Mouse (Mus musculus) left cerebral cortex, adult 2 months (tissue): ENCODE measurements around the gene Lcat. TPM values are rescaled to one million over a fixed set of nuclear protein-coding genes. Genes with fewer than 3 reads are reported as not detected.

Source experiments
- DNase-seq, 2 experiments: peaks; one replicate each; pipeline ENCODE4 v3.0.0; 2021 to 2022; ENCODE audit warnings: low spot score in 2 of 2, mixed read lengths in 1 of 2; ENCODE audit errors: extremely low spot score in 1 of 2
- H3K27ac ChIP-seq: fragments of 200-600 bp; 2 replicates; pipeline ENCODE4 v1.8.1; 2022
- H3K4me3 ChIP-seq: fragments of 200-600 bp; 2 replicates; pipeline ENCODE4 v1.8.1; 2022
- CTCF ChIP-seq: fragments of 200-600 bp; IDR thresholded peaks from 2 replicates; pipeline ENCODE4 v1.8.1; 2022; ENCODE audit warnings: antibody characterized with exemption, mild to moderate bottlenecking, moderate library complexity
- intact Hi-C: fragments of 180-260 bp; cut with DNase I; formaldehyde crosslinking; loops from one replicate; pipeline ENCODE4 v1.15.1; 2025
- microRNA-seq, 2 experiments: library from miRNA; unstranded; fragments of <30 nt; microRNA quantifications; one replicate each; pipeline ENCODE4 v1.2.0; 2021
- total RNA-seq, 2 experiments: library from RNA; stranded (reverse); gene quantifications; 2 replicates each; pipeline ENCODE4 v1.2.3; 2021

The Lcat gene
- total RNA-seq, 2 experiments from 2014 or later, result 25.3 to 25.8 TPM

DNA sequence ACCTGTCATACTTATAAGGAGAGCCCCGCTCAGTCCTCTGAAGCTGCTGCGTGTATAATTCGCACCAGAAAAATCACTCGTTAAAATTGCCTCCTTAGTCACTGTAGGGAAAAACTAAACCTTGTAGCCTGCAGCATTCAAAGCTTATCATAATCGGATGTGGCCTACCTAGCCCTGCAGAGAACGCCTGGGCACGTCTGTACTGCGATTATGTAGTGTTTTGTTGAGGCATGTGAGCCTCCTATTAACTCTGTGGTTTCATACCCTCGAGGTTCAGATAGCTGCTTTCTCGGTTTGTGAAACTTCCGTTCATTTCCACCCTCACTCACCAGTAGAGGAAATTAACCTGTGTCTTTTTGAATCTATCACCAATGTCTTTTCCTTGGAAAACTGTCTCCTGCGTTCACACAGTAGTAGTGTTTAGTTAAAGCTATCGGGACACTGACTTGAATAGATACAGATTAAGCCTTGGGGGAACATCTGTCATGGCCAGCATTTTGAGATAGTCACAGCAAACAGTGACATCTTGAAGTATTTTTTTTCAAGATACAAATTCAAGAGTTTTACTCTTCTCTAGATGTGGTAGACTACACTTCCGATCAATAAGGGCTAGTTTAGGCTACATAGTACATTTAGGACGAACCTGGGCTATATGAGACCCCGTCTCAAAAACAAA is 42.1 kb downstream of the Lcat start:
- intact Hi-C loops, result loop anchor here (2.0 kb wide), 1 partner anchor 110 kb away; the partner anchor contains the start of gene Ddx28
- no peak for TF ChIP-seq CTCF
- peak overlapping the region; percentile 98 for H3K4me3 ChIP-seq
- H3K27ac ChIP-seq, result peak overlapping the region; percentile 97
- no peak for DNase-seq

DNA sequence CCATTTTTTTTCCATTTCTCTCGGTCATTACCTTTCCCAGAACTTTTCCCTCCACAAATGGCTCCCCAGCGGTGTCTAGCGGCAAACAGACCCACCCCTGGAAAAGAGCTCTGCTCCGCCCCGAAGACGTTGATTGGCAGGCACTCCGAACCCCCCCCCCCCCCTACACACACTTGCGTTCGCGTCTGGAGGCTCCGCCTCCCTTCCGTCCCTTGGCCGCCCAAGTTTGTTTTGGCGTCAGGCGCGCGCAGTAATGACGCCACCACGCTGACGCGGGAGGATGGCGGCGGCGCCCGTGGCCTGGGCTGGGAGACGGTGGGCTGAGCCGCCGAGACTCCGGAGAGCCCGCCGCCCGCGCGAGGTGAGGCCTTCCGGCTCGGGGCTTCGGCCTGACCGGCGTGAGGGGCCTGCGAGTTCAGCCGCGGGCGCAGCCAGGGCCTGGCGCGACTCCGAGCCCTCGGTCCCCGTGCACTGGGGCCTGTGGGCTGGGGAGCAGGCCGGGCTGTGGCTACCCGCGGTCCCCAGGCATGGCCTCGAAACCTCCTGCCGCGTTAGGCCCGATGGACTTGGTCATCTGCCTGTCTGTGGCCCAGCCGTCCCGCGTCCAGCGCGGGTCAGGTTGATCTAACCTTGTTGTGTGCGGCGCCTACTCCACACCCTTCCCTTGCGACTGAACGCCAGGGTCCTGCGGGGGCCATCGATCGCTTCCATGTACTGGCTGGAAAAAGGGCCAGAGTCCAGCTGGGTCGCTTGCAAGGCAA is 42.8 kb downstream of the Lcat start, which contains the start of gene Pskh1:
Pskh1 (plus strand) TSS at position 262 of the 761 bp plus-strand sequence.
- no peak for TF ChIP-seq CTCF
- peak; percentile 92 to 96 for DNase-seq
- intact Hi-C loops, result loop anchor here (2.0 kb wide), 1 partner anchor 110 kb away; the partner anchor contains the start of gene Ddx28
- Histone ChIP-seq H3K27ac (peak within 1 kb of the TSS; percentile 97), H3K4me3 (peak within 1 kb of the TSS; percentile 98)

- H3K4me3 ChIP-seq, result no peak overlapping the region
- intact Hi-C loops, result no loop called here
- no peak for TF ChIP-seq CTCF
- H3K27ac ChIP-seq, result no peak overlapping the region
- DNase-seq, result no peak
These were observed 45.2 kb downstream of the Lcat start for GRCm38 (mm10) chr8:105897801-105898480.

- no peak; the same call in 1 of the 2 replicates for TF ChIP-seq CTCF
- peak within 1 kb of the TSS; percentile 47 for H3K27ac ChIP-seq
- peak; percentile 70 to 84 for DNase-seq
- peak within 1 kb of the TSS; percentile 22; the same call in 1 of the 2 replicates for H3K4me3 ChIP-seq
- intact Hi-C loops, result loop anchor here (2.0 kb wide), 1 partner anchor 37 kb away; no protein-coding TSS in a partner anchor
These were observed 49.8 kb downstream of the Lcat start, which contains the start of gene Nrn1l for GRCm38 (mm10) chr8:105893339-105893738. TSS of gene Nrn1l (plus strand) at chr8:105893567.

- intact Hi-C loops, result loop anchor here (2.0 kb wide), 1 partner anchor 38 kb away; no protein-coding TSS in a partner anchor
- H3K27ac ChIP-seq, result no peak overlapping the region
- TF ChIP-seq CTCF, result peak; percentile 68
- no peak overlapping the region for H3K4me3 ChIP-seq
- DNase-seq, result peak in 1 of 2 experiments; percentile 46
These were observed 50.8 kb downstream of the Lcat start for GRCm38 (mm10) chr8:105892432-105892831.

DNA sequence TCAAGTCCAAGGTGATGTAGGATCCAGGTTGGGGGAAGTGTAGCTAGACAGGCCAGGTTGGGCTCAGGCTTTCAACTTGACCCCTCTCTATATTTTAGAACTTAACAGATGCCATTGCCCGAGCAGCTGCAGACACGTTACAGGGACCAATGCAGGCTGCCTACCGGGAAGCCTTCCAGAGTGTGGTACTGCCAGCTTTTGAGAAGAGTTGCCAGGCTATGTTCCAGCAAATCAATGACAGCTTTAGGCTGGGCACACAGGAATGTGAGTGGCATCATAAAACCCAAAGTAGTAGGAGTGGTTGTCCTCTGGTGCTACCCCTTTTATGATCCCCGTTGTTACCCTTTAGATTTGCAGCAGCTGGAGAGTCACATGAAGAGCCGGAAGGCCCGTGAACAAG is 52.3 kb downstream of the Lcat start:
- intact Hi-C loops, result no loop called here
- Histone ChIP-seq H3K4me3 (no peak overlapping the region), H3K27ac (peak overlapping the region; percentile 47; the same call in 1 of the 2 replicates)
- no peak for TF ChIP-seq CTCF
- DNase-seq, result peak in 1 of 2 experiments; percentile 38

- intact Hi-C loops, result no loop called here
- TF ChIP-seq CTCF, result no peak
These were observed 53.3 kb downstream of the Lcat start for GRCm38 (mm10) chr8:105889756-105890465.

More at GRCm38 (mm10) chr8:105889756-105890465, 53.3 kb downstream of the Lcat start:
- Histone ChIP-seq H3K27ac (peak overlapping the region; percentile 33; the same call in 1 of the 2 replicates), H3K4me3 (no peak overlapping the region)
- no peak for DNase-seq

Small RNA genes within 50 kb of the gene (microRNA-seq; reads per million reads assigned to microRNA genes)
- gene Mir7074, result 0.72 to 0.73 reads per million in 2 experiments

Other genes with a start within 250 kb of the Lcat start
- 10 to 100 TPM; 51.7 to 56.6 TPM for gene Acd, start 242.3 kb downstream of the Lcat start, total RNA-seq
- gene Pard6a, start 242.2 kb downstream of the Lcat start, total RNA-seq, result 10 to 100 TPM; 43.0 to 47.2 TPM
- under 1 TPM in 1 of 2 experiments, not detected in 1; 0.29 TPM for gene 4933405L10Rik, start 235.7 kb downstream of the Lcat start, total RNA-seq
- 10 to 100 TPM in 1 of 2 experiments, 1 to 10 TPM in 1; 9.6 to 10.6 TPM for gene Enkd1, start 235.2 kb downstream of the Lcat start, total RNA-seq
- 10 to 100 TPM; 21.0 to 26.0 TPM for gene Gfod2, start 184.7 kb downstream of the Lcat start, total RNA-seq
- 10 to 100 TPM; 23.7 to 25.2 TPM for gene Ranbp10, start 116.0 kb downstream of the Lcat start, total RNA-seq
- under 1 TPM in 1 of 2 experiments, not detected in 1; 0.44 TPM for gene Tsnaxip1, start 115.7 kb downstream of the Lcat start, total RNA-seq
- gene Cenpt, start 90.1 kb downstream of the Lcat start, total RNA-seq, result 10 to 100 TPM; 16.8 to 17.6 TPM
- 10 to 100 TPM; 38.1 to 41.0 TPM for gene Thap11, start 88.2 kb downstream of the Lcat start, total RNA-seq
- 10 to 100 TPM; 29.4 to 32.8 TPM for gene Nutf2, start 82.8 kb downstream of the Lcat start, total RNA-seq
- gene Edc4, start 62.5 kb downstream of the Lcat start, total RNA-seq, result 10 to 100 TPM; 64.4 to 68.5 TPM
- 1 to 10 TPM; 3.5 to 3.7 TPM for gene Nrn1l, start 49.8 kb downstream of the Lcat start, total RNA-seq
- 1 to 10 TPM; 6.6 to 8.7 TPM for gene Pskh1, start 42.9 kb downstream of the Lcat start, total RNA-seq
- 1 to 10 TPM; 1.5 to 2.6 TPM for gene Ctrl, start 9.5 kb downstream of the Lcat start, total RNA-seq
- 10 to 100 TPM; 90.3 to 91.9 TPM for gene Psmb10, start 4.9 kb downstream of the Lcat start, total RNA-seq
- 10 to 100 TPM; 18.2 to 19.8 TPM for gene Slc12a4, start 22.7 kb upstream of the Lcat start, total RNA-seq
- gene Dpep3, start 36.0 kb upstream of the Lcat start, total RNA-seq, result not detected
- 10 to 100 TPM; 19.7 to 21.9 TPM for gene Dus2, start 48.0 kb upstream of the Lcat start, total RNA-seq
- not detected for gene Dpep2nb, start 62.6 kb upstream of the Lcat start, total RNA-seq
- gene Ddx28, start 68.5 kb upstream of the Lcat start, total RNA-seq, result 10 to 100 TPM; 14.1 to 14.9 TPM
- 10 to 100 TPM; 12.1 to 13.4 TPM for gene Nfatc3, start 115.5 kb upstream of the Lcat start, total RNA-seq
- under 1 TPM in 1 of 2 experiments, not detected in 1; 0.41 TPM for gene Esrp2, start 193.6 kb upstream of the Lcat start, total RNA-seq
- gene Pla2g15, start 207.0 kb upstream of the Lcat start, total RNA-seq, result 10 to 100 TPM; 24.4 to 24.8 TPM
- 10 to 100 TPM; 24.9 to 26.5 TPM for gene Slc7a6, start 225.5 kb upstream of the Lcat start, total RNA-seq